Mouse (Mus musculus): ENCODE measurements around the gene Traf3.

DNA sequence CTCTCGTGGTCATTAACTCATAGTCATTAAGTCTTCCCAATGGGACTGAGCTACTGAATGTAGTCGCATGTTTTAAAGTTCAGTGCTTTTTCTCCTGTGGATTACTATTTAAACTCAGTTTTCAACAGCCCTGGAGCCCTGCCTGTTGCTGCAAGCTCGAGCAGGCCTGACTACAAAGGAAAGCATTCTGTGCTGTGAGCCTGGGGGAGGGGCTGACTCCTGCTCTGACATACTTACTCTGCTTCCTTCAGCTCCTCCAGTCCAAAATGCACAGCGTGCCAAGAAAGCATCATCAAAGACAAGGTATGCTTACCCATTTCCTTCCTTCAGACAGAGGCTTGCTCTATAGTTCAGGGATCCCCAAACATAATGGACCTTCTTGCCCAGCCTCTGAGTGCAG is 72.6 kb downstream of the Traf3 start:
- TF ChIP-seq CTCF (IDR thresholded peaks at IDR 0.05; ENCODE audit: insufficient read depth, low read depth, low read length) (no peak), POLR2A (IDR thresholded peaks at IDR 0.05; ENCODE audit: insufficient read depth, low read depth, low read length) (no peak)

All from olfactory bulb, adult 2 months (tissue).